Mouse (Mus musculus): Measurements from ENCODE around the gene Htra1. TPM values are rescaled to one million over a fixed set of nuclear protein-coding genes. Genes with fewer than 3 reads are reported as not detected.

Htra1 gene
- not detected for polyA plus RNA-seq (2017; shearing (Covaris generic))

DNA sequence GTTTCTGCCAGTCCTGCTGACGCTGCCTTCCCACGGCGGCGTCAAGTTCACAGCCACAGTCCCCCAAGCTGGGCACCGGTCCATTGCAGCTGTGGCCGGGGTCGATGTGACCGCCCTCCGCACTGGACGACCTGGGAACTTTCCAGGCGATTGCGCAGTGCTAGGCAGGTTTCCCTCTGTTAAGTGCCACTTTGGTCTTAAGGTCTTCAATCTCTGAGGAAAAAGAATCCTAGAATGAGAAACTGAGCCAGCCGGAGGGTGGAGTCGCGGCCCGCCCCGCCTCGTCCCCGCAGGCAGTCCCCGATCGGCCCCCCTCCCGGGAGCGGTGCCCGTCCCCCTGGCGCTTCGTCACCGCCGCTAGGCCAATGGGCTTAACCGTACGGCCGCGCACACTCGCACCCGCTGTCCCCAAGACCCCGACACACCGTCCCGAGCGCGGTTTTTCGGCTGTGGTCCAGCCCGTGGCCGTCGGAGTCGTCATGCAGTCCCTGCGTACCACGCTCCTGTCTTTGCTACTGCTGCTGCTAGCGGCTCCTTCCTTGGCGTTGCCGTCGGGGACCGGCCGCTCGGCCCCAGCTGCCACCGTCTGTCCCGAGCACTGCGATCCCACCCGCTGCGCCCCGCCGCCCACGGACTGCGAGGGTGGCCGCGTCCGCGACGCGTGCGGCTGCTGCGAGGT, at the start of gene Htra1:
Gene Htra1, plus strand, starts transcription at position 319 of the 679 bp plus-strand sequence.

DNA sequence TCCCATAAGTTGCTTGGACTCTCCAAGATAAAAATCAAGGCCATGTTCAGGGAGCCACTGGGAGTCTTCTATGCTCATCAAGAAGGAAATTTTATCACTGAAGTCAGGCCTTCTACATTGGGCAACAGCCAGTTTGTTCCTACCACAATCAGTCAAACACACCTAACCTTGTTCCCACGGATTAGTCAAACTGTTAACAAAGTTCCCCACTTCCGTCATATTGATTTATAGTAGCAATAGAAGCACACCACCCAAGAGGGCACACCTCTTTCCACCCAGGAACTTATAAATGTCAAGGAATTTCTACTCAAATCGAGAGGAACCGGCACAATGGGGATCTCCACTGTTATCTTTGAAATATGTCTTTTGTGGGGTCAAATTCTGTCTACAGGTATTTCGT, 95.8 kb downstream of the Htra1 start, which contains the start of gene Dmbt1:
Gene Dmbt1, plus strand, starts transcription at position 299 of the 400 bp plus-strand sequence.

Other genes starting within 250 kb of the Htra1 start
- 1.1 TPM for gene Btbd16, start 162.0 kb upstream of the Htra1 start, polyA plus RNA-seq (2017; shearing (Covaris generic))
- gene Plekha1, start 70.4 kb upstream of the Htra1 start, polyA plus RNA-seq (2017; shearing (Covaris generic)): 32.1 TPM
- not detected for gene Dmbt1, start 95.9 kb downstream of the Htra1 start, polyA plus RNA-seq (2017; shearing (Covaris generic))
- gene 4933402N03Rik, start 210.2 kb downstream of the Htra1 start, polyA plus RNA-seq (2017; shearing (Covaris generic)): not detected
- gene 5430419D17Rik, start 238.3 kb downstream of the Htra1 start, polyA plus RNA-seq (2017; shearing (Covaris generic)): 0.06 TPM